Mouse (Mus musculus): Measurements from ENCODE around the gene Ipo7.
A peak's percentile ranks its signal among the peaks of the same experiment; 100 is the strongest.
"Not testable (repeated sequence)": the region's sequence is repeated elsewhere in the genome, so short reads cannot be mapped to it uniquely, and the experiment has no call there.

Gene Ipo7

DNA sequence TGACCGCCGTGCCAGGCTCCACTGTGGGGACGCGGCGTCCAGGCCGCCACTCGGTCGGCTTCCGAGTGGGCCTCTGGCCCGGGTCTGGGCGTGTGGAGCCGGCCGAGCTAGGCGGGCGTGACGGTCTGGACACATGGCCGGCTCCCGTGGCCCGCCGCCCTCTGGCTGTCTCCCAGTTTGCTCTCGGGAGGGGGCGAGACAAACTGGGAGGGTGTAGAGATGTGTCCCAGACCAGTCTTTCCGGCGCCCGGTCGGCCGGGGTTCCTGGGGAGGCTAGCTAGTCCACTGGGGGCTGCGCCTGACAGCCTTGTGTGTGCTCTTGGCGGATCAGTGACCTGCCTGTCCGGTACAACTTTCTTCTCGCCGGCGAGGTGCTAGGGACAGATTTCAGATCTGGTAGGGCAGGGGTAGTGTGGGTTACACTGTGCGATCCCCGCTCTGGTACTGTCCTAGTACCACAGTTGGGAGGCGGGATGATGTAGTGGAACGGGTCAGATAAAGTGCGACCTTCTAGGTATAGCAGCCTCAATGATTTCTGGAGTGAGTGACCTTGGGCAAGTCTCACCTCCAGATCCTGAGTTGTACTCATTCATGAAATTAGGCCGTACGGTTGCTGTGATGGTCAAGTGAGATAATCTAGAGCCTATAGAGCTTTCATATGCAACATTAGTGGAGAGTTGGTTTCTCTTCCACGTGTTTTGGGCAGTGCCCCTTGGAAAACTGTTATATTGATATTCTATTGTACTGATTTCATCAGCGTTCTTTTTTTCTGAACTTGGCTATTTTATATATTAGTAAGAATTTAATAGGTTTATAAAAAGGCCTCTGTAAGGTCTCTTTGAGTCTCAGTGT lies 783 bp downstream of the Ipo7 start:
- no peak for DNase-seq (ENCODE audit: low read depth, low spot score)

DNA sequence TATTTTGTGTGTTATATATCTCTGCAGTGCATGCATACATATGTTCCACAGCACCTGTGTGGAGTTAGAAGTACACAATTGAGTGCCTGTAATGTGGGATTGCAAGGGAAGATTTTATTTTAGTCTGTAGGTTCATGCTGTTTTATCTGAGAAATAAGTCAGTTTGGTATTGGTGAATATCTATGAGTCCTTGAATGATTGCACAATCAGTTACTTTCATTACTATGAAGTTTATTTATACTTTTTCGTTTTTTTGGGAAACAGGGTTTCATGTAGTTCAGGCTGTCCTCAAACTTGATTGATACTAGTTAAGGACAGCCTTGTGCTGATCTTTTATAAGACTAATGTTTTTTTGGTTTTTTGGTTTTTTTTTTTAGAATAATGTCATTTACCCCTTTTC lies 5.5 kb downstream of the Ipo7 start:
- DNase-seq (ENCODE audit: low read depth, low spot score), result no peak

DNA sequence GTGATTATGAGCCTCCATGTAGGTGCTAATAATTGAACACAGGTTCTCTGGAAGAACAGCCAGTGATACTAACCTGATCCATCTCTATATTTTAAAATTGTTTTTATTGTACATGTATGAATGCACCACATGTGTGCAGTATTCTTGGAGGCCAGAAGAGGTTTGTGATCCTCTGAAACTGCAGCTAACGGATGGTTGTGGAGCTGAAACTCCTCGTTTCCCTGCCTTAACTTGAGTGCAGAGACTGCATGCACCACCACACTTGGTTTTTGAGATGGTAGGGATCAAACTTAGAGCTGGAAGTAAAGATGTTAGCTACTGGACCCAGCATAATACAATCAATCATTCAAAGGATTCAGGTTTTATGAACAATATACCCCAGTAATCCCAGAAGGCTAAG lies 8.5 kb downstream of the Ipo7 start:
- DNase-seq (ENCODE audit: low read depth, low spot score), result no peak

DNA sequence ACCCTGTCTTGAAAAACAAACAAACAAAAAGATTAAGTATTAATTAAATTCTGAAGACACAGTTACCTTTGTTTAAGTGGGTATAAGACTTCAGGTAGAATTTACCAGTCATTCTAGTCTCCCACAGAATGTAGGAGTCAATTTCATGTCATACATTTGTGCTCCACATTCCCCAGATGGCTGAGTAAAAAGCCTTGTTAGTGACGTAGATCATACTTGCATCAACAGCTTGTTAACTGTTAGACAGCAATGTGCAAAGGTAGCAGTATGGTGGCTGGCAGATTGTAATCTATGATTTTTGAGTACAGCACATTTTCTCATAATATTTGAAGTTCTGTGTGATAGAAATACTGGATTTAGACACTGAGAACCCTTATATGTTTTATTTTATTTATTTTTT lies 10.8 kb downstream of the Ipo7 start:
- DNase-seq (ENCODE audit: low read depth, low spot score), result no peak

DNA sequence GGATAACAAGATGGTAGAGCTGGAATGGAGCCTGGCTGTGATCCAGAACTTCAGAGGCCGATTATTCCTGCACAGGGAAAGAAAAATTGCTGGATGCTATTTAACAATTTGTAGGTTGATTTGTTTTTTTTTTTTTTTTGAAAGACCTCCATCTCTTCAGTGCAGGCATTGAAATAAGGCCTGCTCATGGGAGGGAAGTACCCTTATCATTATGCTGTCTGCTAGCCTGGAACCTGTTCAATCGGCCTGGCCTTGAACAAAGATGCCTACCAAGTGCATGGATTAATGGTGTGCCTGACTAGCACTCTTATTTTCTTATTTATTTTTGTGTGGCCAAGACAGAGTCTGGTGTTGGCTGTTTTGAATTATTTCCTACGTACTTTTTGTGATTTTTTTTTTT lies 12.3 kb downstream of the Ipo7 start:
- DNase-seq (ENCODE audit: low read depth, low spot score), result no peak

DNA sequence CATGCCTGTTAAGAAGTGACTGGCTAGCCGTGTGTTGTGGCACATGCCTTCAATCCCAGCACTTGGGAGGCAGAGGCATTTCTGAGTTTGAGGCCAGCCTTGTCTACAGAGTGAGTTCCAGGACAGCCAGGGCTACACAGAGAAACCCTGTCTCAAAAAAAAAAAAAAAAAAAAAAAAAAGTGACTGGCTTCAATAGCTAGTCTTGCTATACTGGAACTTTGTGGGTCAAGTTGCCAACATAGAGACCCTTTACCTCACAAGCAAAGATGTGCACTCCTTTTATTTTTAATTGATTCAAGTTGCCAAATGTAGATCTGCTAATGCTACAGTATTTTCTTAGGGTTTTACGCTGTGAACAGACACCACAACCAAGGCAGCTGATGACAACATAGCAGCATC lies 39.6 kb downstream of the Ipo7 start:
- DNase-seq (ENCODE audit: low read depth, low spot score), result not testable (repeated sequence)

DNA sequence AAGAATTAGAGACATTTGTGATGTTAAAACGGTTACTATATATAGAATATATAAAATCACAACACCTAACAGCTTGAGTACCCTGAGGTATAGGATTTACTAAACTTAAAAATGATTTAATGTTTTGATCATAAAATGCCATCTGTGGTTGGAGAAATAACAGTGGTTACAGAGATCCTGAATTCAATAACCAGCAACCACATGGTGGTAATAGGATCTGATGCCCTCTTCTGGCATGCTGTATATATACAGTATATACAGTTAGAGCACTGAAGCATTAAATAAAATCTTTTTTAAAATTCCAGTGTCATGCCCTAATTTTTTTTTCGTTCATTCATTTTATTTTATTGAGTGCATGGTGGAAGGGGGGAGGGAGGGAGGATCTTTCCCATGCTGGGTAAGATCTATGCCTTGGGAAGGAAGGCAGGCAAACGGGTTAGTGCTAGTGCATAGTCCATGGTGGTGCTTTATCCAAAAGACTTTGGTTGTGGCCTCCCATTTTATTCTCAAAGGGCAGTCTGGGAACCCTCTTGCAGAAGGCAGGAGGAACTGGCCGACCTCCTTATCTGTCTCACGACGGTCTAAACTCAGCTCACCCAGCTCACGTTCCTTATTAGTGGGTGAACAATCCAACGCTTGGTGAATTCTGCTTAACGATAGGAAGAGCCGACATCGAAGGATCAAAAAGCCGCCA lies 41.2 kb downstream of the Ipo7 start:
- DNase-seq (ENCODE audit: low read depth, low spot score), result no peak

DNA sequence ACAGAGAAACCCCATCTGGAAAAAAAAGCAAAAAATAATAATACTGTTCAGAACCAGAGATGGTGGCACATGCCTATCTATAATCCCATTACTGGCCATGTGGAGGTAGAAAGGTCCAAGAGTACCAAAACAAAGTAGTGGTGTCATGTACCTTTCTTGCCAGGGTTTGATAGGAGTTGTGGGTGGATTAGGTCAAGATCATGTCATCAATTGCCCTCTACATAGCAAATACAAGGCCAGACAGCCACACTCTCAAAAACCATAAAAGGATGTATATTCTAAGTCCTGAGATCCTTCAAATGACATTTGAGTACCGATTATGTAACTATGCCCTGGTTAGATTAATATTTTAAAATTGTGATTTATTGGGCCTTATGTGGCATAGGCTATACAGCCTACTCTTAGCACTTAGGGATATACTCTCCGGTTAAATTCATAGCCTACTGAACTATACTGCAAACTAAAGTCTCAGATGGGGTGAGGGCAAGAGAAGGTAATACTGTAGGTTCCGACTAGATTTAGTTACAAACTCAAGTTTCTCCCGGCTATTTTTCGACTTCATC lies 42.1 kb downstream of the Ipo7 start:
- no peak for DNase-seq (ENCODE audit: low read depth, low spot score)

DNA sequence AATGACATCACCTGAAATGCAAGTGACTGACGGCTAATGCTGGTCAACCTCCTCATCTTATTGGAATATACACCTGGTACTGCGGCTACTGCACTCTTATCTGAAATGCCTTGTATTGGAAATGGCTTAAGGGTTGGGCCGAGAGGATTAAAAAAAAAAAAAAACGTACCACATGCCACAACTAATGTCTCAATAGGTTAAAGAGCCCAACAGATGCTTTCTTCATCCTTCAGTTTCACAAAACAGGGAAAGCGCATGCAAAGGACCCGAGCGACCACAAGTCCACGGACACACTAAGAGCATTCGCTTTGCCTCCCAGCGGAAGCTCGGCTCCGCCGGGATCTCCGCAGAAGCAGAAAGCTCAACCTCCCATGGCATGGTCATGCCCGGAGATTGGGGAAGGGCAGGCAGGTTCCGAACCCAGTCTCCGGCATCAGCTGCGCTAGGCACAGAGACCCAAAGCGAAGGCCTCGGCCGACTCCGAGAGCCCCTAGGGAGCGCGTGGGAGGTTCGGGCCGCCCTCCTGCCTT lies 42.7 kb downstream of the Ipo7 start:
- no peak for DNase-seq (ENCODE audit: low read depth, low spot score)

DNA sequence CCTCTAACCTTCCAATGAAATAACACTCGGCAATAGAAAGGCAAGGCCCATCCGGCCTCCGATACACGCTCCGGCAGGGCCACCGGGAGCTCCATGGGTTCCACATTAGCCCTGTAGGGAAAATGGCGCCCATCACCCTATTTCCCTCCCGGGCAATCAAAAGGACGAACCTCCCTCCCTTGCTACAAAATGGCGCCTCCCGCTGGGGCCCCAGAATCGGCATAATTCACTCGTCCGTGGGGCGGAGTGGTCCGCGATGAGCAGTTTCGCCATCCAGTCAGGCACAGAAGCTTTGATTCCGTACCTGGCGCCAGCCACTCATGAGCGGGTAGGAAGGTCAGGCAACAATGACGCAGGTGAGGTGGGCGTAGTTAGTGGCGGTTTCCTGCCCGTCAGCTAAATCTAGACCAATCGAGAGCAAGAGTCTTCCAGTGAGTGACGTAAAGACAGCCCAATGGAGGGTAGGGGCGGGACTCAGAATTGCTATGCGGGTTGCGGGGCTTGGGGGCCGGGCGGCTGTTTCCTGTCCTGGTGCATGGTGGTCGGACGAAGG lies 43.2 kb downstream of the Ipo7 start, which contains the start of gene Zfp143:
TSS of gene Zfp143 (plus strand) at position 19 of the 553 bp plus-strand sequence.
- peak; percentile 100 for DNase-seq (ENCODE audit: low read depth, low spot score)

DNA sequence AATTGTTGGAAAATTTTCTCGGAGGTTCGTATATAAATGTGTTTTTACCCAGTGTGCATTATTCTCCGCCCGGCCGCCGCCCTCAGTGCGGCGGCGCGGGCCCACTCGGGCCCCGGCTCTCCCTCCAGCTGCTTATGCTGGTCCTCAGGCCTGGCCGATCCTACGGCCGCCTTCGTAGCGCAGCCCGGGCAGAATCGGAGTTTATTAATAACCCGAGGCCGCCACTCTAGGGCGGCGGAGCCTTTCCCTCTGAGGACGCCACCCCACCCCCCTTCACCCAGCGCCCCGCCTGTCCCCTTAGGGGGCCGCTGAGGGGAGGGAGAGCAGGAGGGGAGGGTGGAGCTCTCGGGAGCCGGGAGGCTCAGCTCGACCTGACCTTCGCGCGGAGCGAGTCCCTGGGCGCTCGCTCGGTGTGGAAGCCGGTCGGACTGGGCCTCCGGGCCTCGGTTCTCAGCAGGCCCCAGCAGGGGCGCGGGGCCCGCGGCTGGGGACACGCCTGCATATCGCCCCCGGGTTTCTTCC lies 43.7 kb downstream of the Ipo7 start:
- peak; percentile 85 for DNase-seq (ENCODE audit: low read depth, low spot score)

DNA sequence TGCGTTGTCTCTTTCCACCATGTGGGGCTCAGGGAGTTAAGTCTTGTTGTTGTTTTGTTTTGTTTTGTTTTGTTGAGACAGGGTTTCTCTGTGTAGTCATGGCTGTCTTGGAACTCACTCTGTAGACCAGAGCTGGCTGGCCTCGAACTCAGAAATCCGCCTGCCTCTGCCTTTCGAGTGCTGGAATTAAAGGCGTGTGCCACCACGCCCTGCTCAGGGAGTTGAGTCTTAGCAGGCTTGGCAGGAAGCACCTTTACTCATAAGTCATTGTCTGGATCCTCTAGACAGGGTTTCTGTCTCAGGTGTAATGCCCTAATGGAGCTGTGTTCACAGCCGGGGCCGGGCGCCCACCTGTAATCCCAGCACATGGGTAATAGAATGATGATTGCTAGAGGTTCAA lies 45.7 kb downstream of the Ipo7 start:
- no peak for DNase-seq (ENCODE audit: low read depth, low spot score)

DNA sequence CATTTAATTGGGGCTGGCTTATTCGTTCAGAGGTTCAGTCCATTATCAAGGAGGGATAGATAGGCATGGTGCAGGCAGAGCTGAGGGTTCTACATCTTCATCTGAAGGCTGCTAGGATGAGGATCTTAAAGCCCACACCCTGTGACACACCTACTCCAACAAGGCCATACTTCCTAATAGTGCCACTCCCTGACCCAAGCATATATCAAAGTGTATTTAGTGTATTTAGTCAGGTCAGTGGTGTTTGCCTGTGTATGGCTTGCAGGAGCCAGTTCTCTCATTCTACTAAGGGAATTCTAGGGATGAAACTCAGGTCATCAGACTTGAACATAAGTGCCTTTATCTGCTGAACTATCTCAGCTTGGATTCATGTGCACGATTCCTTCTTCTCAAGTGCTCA lies 51.0 kb downstream of the Ipo7 start:
- no peak for DNase-seq (ENCODE audit: low read depth, low spot score)

DNA sequence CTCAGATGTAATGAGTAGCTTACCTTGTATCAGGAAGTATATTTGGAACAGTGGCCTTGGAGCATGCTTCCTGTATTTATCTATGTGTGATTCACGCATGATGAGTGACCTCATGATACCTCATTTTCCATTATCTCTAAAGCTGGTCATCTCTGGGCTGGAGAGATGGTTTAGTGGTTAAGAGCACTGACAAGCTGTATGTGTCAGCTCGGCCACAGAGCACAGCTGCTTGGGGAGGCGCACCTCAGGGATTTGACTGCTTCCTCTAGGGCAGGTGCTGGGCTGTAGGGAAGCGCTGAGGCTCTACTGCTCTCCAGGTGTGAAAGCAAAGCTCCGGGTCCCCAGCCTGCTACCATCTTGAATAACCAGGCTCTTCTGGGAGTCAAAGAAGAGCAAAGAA lies 60.1 kb downstream of the Ipo7 start:
- no peak for DNase-seq (ENCODE audit: low read depth, low spot score)

DNA sequence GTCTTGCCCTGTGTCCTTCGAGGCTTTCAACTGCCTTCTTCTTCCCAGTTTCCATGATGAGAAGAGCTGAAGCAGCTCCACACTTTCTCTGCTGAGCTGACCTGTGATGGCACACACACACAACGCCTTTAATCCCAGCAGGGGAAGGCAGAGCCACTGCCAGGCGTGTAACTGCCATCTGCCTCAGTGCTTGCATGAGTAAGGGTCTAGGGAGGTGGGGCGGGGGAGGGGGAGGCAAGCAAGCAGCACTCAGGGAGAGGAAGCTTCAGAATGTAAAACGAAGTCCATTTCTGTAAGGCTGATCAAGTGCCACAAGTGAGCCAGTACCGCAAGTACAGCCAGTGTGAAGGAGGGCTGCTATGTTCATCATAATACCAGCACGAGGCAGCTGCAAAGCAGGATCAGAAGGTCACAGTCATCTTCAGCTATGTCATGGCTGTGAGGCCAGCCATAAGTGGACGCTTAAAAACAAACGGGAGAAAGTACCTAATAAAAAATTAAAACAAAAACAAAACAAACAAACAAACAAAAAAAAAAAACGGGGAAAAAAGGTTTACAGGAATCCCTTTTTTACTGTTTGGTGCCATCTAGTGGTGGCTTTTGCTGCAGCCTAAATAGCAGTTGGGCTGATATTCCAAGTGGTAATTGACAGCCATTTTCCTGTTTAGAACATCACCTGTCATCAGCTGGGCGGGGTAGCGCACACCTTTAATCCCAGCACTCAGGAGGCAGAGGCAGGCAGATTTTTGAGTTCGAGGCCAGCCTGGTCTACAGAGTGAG lies 65.5 kb downstream of the Ipo7 start:
- peak; percentile 65 for DNase-seq (ENCODE audit: low read depth, low spot score)

DNA sequence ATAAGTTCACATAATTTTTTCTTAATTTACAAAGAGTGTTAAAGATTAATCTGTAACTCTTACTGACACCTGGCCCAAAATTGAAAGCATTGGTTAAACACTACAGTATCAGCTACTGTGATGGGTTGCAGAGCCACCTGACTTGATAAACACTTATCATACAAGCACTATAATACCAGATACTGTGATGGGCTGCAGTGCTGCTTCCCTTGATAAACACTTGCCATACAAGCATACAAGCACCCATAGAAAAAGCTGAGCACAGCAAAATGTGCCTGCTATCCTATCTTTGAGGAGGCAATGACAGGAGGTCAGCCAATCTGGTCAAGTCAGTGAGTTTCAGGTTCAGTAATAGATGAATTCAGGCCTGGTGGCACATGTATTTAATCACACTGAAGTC lies 67.1 kb downstream of the Ipo7 start:
- DNase-seq (ENCODE audit: low read depth, low spot score), result no peak

DNA sequence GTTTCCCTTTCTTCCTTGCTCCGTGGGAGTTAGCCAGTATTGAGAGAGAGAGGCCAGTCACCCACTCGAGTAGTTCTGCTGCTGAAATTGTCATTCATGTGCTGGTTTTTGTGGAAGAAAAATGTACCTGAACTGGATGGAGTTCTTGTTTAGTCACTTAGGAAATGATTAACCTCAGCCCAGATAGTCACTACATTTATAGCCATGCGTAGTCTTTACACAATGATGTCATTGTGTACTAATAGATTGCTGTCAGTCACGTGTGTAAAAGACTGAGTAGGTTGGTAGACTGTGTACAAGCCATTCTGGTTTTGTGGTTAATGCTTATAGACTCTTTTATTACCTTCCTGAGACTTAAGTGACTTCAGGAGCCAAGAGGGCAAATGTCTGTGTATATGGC lies 69.8 kb downstream of the Ipo7 start:
- no peak for DNase-seq (ENCODE audit: low read depth, low spot score)

DNA sequence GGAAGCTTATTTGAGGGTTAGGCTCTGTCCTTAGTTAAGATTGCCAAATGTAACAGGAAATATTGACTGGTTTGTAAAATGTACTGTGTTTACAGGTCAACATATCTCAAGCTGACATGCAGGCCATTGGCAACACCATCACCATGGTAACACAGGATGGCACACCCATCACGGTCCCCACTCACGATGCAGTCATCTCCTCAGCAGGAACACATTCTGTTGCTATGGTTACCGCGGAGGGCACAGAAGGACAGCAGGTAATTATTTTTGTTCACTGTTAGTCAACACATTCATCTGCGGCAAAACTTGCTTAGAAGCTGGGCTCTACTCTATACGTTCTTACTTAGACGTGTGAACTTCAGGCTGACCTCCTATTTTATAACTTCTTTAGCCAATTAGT lies 73.6 kb downstream of the Ipo7 start:
- no peak for DNase-seq (ENCODE audit: low read depth, low spot score)

DNA sequence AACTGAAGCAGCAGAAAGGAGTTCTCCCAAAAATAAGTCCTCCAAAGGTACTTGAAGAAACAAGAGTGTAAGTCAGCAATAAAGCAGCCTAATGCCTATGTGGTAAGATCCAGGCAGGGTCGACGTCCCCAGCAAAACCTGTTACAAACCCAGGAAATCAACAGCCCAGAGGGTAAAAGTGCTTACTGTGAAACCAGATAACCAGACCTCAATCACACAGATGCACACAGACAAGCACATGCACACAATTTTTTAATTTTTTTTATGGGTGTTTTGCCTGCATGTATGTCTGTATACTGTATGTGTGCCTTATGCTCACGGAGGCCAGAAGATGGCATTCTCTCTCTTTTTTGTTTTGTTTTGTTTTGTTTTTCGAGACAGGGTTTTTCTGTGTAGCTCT lies 78.3 kb downstream of the Ipo7 start:
- no peak for DNase-seq (ENCODE audit: low read depth, low spot score)

DNA sequence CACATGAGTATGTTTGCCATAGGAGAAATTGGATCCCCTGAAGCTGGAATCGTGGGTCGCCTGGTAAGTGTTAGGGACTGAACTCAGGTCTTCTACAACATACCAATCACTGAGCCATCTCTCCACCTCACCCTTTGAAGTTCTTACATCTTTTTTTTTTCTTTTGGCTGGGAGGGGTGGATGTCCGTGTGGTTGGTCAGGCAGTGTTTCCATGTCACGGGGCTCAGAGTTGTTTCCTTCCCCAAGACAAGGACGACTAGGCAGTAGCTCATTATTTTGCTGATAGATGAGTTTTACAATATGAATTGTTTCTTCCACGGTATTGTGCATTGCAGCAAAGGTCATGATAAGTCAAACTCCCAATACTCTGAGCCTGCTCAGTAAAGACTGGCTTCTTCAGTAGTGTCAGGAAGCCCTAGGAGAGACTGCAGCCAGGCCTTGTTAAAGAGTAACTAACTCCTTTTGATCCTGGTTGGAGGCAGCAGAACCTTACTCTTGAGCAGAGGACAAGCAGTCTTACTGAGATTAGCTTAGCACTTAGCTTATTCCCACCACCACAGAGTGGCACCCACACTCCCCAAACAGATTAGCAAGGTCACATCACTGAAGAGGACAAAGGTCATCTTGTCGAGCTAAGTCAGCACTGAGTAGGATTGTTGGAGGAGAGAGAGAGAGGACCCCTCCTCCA lies 79.2 kb downstream of the Ipo7 start:
- no peak for DNase-seq (ENCODE audit: low read depth, low spot score)

DNA sequence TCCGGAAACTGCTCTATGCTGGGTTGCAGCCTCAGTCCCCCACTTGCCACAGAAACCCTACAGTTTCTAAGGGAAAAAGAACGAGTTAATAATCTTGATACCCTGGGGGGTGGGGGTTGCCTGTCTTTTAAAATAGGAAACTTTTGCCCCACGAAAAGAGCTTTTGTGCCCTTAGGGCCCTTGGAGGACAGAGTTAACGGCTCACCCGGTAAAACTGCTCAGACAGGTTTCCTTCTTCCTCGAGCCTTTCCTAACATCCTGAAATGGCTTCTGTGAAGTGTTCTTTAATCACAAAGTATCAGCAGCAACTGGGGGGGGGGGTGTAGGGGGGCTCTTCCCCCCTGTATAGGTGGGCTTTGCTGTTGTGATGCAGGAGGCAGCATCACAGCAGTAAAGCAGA lies 82.8 kb downstream of the Ipo7 start:
- DNase-seq (ENCODE audit: low read depth, low spot score), result no peak
